Mouse (Mus musculus) limb, embryonic 14.5 days (tissue): ENCODE measurements around the gene Zbtb4. TPM values are rescaled to one million over a fixed set of nuclear protein-coding genes. Genes with fewer than 3 reads are reported as not detected.

ENCODE experiments used
- ATAC-seq: fragments of 200-750 bp; cut with Nextera tagmentation; 2 replicates; pipeline ENCODE4 v1.8.0; 2017; ENCODE audit warnings: low read depth, moderate number of reproducible peaks, moderate TSS enrichment; ENCODE audit not compliant: low FRiP score
- DNase-seq: peaks from one replicate; pipeline ENCODE4 v3.0.0-alpha.2; 2015; ENCODE audit warnings: low spot score
- H3K27ac ChIP-seq: fragments of 300-500 bp; sonication (generic); replicated peaks from 2 replicates; pipeline ENCODE4 v1.5.1; 2014; ENCODE audit warnings: low read depth, mild to moderate bottlenecking, low read length, moderate library complexity, mixed read lengths
- H3K27me3 ChIP-seq: fragments of 300-500 bp; sonication (generic); 2 replicates; pipeline ENCODE4 v1.6.1; 2014; ENCODE audit warnings: low read length, mixed read lengths; ENCODE audit not compliant: control insufficient read depth, insufficient read depth
- H3K36me3 ChIP-seq: fragments of 300-500 bp; sonication (generic); 2 replicates; pipeline ENCODE4 v1.6.1; 2014; ENCODE audit warnings: mild to moderate bottlenecking, low read length, moderate library complexity, mixed read lengths; ENCODE audit not compliant: control insufficient read depth, insufficient read depth
- H3K4me1 ChIP-seq: fragments of 300-500 bp; sonication (generic); 2 replicates; pipeline ENCODE4 v1.6.1; 2014; ENCODE audit warnings: antibody characterized with exemption, low read length, mixed read lengths; ENCODE audit not compliant: control insufficient read depth, insufficient read depth
- H3K4me2 ChIP-seq: fragments of 300-500 bp; sonication (generic); replicated peaks from 2 replicates; pipeline ENCODE4 v1.6.1; 2014; ENCODE audit warnings: low read depth, mild to moderate bottlenecking, low read length, moderate library complexity; ENCODE audit not compliant: severe bottlenecking
- H3K4me3 ChIP-seq: fragments of 300-500 bp; sonication (generic); replicated peaks from 2 replicates; pipeline ENCODE4 v1.5.1; 2014; ENCODE audit warnings: low read length
- H3K9ac ChIP-seq: fragments of 300-500 bp; sonication (generic); 2 replicates; pipeline ENCODE4 v1.6.1; 2014; ENCODE audit warnings: mild to moderate bottlenecking, low read depth, low read length, moderate library complexity; ENCODE audit not compliant: severe bottlenecking
- H3K9me3 ChIP-seq: fragments of 300-500 bp; sonication (generic); 2 replicates; pipeline ENCODE4 v1.6.1; 2016; ENCODE audit warnings: low read length; ENCODE audit not compliant: control insufficient read depth
- POLR2A ChIP-seq: fragments of 200-500 bp; IDR thresholded peaks from 2 replicates; pipeline ENCODE4 v1.8.0; 2012; ENCODE audit warnings: inconsistent platforms, mild to moderate bottlenecking, moderate library complexity, borderline replicate concordance; ENCODE audit not compliant: insufficient read depth, insufficient read length; ENCODE audit errors: extremely low read depth
- WGBS: fragments of 180-500 bp; shearing (Covaris S2); extraction: QIAGEN DNeasy Blood & Tissue Kit; methylation state at CpG from one replicate; pipeline ENCODE4 v1.1.7; 2014; 5-methylcytosine and 5-hydroxymethylcytosine counted together
- polyA plus RNA-seq, 2 experiments: library from polyadenylated mRNA; depleted of rRNA in 1 of 2; stranded (reverse) in 1 of 2; unstranded in 1 of 2; fragments of >200 nt; fragmentation: Nextera tagmentation in 1 of 2; extraction: Ambion mirVana in 1 of 2; gene quantifications; 2 replicates each; pipeline versions ENCODE4 v1.2.1 to v1.2.3; 2012 to 2014

Zbtb4 gene
- polyA plus RNA-seq, 2 experiments = 4.1 to 12.8 TPM

DNA sequence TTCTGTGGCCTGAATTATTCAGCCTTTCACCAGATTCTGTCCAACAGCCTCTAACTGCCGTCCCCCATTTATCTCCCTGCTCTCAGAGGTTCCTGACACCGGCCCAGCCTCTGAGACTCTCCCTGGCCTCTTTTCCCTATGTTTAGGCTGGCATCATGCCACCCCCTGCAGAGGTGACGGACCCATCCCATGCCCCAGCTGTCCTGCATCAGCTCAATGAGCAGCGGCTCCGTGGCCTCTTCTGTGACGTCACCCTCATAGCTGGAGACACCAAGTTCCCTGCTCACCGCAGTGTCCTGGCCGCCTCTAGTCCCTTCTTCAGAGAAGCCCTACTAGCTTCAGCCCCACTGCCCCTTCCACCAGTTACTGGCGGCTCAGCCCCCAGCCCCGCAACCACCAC lies 10.0 kb downstream of the Zbtb4 start:
- Histone ChIP-seq H3K4me2 (no peak overlapping the region), H3K9ac (no peak overlapping the region), H3K27ac (no peak overlapping the region), H3K4me1 (peaks cover 6% of the 10 kb centered on the region), H3K4me3 (no peak overlapping the region), H3K36me3 (peaks cover 29% of the 10 kb centered on the region), H3K9me3 (no peaks in the 10 kb centered on the region), H3K27me3 (no peaks in the 10 kb centered on the region)
- WGBS = 67% methylated on average over 10 of the region's 10 CpGs
- ATAC-seq = no peak
- no peak for TF ChIP-seq POLR2A
- DNase-seq = no peak

DNA sequence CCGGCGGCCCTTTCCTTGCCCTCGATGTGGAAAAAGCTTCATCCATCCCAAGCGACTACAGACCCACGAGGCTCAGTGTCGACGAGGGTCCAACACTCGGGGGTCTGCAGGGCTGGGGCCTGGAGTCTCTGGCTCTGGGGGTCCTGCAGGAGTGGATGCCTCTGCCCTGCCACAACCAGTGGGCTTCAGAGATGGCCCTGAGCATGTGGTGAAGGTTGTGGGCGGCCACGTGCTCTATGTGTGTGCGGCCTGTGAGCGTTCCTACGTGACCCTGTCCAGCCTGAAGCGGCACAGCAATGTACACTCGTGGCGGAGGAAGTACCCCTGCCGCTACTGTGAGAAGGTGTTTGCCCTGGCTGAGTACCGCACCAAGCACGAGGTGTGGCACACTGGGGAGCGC lies 10.8 kb downstream of the Zbtb4 start:
- Histone ChIP-seq H3K36me3 (peaks cover 29% of the 10 kb centered on the region), H3K27ac (no peak overlapping the region), H3K27me3 (no peaks in the 10 kb centered on the region), H3K9ac (no peak overlapping the region), H3K4me3 (no peak overlapping the region), H3K4me1 (peaks cover 6% of the 10 kb centered on the region), H3K9me3 (no peaks in the 10 kb centered on the region), H3K4me2 (no peak overlapping the region)
- 85% methylated on average over 20 of the region's 20 CpGs for WGBS
- no peak for TF ChIP-seq POLR2A
- DNase-seq (no peak), ATAC-seq (no peak)

DNA sequence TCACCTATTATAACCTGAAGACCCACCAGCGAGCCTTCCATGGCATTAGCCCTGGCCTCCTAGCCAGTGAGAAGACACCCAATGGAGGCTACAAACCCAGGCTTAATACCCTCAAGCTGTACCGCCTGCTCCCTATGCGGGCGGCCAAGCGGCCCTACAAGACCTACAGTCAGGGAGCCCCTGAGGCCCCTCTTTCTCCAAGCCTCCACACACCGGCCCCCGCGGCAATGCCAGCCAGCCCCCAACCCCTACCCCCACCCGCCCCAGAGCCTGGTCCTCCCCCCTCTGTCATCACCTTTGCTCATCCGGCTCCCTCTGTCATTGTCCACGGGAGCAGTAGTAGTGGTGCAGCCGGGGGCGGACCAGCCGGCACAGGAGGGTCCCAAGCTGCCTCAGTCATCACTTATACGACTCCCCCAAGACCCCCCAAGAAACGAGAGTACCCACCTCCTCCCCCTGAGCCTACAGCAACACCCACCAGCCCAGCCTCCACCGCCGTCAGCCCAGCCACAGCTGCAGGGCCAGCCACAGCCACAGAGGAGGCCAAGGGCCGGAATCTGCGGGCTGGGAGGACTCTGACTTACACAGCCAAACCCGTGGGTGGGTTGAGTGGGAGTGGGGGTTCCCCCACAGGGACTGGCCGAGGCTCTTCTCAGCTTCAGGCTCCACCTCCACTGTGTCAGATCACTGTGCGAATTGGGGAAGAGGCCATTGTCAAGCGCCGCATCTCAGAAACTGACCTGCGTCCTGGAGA lies 12.0 kb downstream of the Zbtb4 start:
- H3K4me2 ChIP-seq = no peak overlapping the region
- H3K4me3 ChIP-seq = no peak overlapping the region
- 61% methylated on average over 25 of the region's 26 CpGs for WGBS
- peaks cover 29% of the 10 kb centered on the region for H3K36me3 ChIP-seq
- no peaks in the 10 kb centered on the region for H3K9me3 ChIP-seq
- no peak for TF ChIP-seq POLR2A
- no peaks in the 10 kb centered on the region for H3K27me3 ChIP-seq
- no peak overlapping the region for H3K27ac ChIP-seq
- no peak overlapping the region for H3K9ac ChIP-seq
- peaks cover 6% of the 10 kb centered on the region for H3K4me1 ChIP-seq
- no peak for ATAC-seq
- no peak for DNase-seq

DNA sequence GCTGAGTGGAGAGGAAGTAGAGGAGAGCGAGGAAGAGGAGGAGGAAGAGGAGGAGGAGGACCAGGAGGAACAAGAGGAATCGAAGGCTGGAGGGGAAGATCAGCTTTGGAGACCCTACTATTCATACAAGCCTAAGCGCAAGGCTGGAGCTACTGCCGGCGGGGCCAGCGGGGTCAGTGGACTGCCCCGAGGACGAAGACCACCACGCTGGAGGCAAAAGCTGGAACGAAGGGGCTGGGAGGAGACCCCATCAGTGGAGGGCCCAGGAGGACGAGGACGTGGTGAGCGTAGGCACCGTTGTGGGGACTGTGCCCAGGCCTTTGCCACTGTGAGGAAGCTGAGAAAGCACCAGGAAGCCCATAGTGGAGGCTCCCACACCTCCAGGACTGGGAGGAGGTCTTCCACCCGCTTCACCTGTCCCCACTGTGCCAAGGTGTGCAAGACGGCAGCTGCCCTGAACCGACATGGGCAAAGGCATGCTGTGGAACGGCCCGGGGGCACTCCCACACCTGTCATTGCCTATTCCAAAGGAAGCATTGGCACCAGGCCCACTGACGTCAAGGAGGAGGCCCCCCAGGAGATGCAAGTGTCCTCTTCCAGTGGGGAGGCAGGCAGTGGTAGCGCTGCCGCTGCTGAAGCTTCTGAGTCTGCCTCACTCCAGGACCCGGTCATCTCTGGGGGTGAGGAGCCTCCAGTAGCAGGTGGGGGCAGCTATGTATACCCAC lies 12.7 kb downstream of the Zbtb4 start:
- no peak overlapping the region for H3K4me3 ChIP-seq
- no peak for ATAC-seq
- H3K27me3 ChIP-seq = no peaks in the 10 kb centered on the region
- H3K9me3 ChIP-seq = no peaks in the 10 kb centered on the region
- WGBS = 62% methylated on average over 21 of the region's 23 CpGs
- H3K4me1 ChIP-seq = peaks cover 6% of the 10 kb centered on the region
- no peak for TF ChIP-seq POLR2A
- no peak overlapping the region for H3K9ac ChIP-seq
- no peak overlapping the region for H3K27ac ChIP-seq
- peaks cover 29% of the 10 kb centered on the region for H3K36me3 ChIP-seq
- H3K4me2 ChIP-seq = no peak overlapping the region
- DNase-seq = no peak

DNA sequence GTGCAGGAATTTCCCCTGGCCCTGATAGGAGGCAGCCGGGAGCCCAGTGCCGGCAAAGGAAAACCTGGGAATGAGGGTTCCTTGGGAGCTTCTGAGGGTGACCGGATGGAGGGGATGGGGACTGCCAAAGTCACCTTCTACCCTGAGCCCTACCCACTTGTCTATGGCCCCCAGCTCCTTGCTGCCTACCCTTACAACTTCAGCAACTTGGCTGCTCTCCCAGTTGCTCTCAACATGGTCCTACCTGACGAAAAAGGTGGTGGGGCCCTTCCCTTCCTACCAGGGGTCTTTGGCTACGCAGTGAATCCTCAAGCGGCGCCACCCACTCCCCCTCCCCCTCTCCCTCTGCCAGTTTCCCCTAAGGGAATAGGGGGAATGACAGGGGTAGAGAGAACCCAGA lies 13.3 kb downstream of the Zbtb4 start:
- no peak for ATAC-seq
- Histone ChIP-seq H3K9me3 (no peaks in the 10 kb centered on the region), H3K4me3 (no peak overlapping the region), H3K4me1 (peaks cover 6% of the 10 kb centered on the region), H3K27me3 (no peaks in the 10 kb centered on the region), H3K27ac (no peak overlapping the region), H3K36me3 (peaks cover 29% of the 10 kb centered on the region), H3K4me2 (no peak overlapping the region), H3K9ac (no peak overlapping the region)
- no peak for DNase-seq
- 33% methylated on average over 7 of the region's 7 CpGs for WGBS
- no peak for TF ChIP-seq POLR2A
